Mouse (Mus musculus): Measurements from ENCODE around the gene Arhgap35.

DNA sequence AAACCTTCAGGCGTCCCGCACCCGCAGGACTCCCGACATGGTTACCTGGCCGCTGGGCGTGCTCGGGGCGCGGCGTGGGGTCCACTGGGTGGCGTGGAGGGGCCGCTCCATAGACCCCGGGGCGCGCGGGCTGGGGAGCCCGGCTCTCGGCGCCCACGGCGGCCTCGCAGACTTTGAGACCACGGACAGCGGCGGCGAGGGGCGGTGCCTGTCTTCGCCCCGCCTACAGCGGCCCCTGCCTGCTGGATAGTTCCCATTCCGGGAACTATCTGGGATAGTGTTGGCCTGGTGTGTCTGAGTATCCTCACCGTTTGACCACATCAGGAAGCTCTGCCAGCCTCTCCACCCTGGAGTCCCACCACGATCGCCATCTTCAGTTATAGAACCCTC, 138.2 kb downstream of the Arhgap35 start:
- TF ChIP-seq EP300 (optimal IDR thresholded peaks at IDR 0.05) (no peak), CTCF (IDR thresholded peaks at IDR 0.05; ENCODE audit: low read depth) (no peak)

Data from stomach, postnatal 0 days (tissue).